Mouse (Mus musculus): ENCODE results near the gene Mob2.

DNA sequence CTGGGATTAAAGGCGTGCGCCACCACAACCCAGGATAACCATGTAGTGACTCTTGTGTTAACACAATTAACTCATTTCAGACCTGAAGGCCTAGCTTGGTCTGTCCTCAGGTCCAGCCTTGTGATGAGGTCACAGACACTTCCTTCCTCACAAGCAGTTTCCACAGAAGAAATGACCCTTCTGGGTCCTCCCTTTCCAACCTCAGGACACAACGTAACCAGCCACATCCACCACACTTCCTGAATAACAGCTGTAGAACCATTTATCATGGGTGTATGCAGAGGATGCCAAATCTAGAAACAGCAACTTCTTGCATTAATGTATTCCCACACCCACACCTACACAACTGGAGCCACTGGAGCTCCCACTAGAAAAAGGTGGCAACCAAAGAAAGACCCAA, 20.1 kb downstream of the Mob2 start:
- TF ChIP-seq POLR2A (IDR thresholded peaks at IDR 0.05; ENCODE audit: low read depth, low read length) (no peak), CTCF (IDR thresholded peaks at IDR 0.05; ENCODE audit: extremely low read depth, insufficient read length, insufficient replicate concordance, low read depth, low read length) (no peak)
